Comparison of ENCODE assay signal across 26 mouse cellular contexts in the genomic region with DNA sequence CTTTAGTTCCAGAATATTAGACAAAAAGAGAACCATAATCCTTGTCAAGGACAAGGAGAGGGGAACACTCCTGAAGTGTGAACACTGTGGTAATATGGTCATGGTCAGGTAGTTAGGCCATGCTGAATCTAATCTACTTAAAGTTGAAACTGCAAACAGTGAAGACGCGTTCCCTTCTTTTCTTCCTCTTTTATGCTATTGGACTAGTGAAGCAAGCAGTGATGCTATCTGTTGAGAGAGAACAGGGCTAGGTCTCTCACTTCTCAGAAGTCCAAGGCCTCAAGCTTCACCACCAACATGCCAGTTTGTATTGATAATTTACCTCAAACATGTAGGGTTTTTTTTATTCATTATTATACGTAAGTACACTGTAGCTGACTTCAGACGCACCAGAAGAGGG. TPM values are rescaled to one million over a fixed set of nuclear protein-coding genes. Genes with fewer than 3 reads are reported as not detected.
A peak's percentile ranks its signal among the peaks of the same experiment; 100 is the strongest.
DNase-seq lines count a peak whose midpoint lies in the region; ATAC-seq and TF ChIP-seq lines count a peak whose summit lies in the region.
"Had no signal": no experiment of that assay in that cellular context is flagged by ENCODE, and none has a peak within 500 bp of the region (broad histone marks: within the 10 kb centered on the region; RNA-seq: fewer than 3 reads in every experiment).

No protein-coding gene starts in this region.

- H3K27ac ChIP-seq in MEL (ENCODE audit: control insufficient read depth, low read depth, low read length) = no peak overlapping the region
- H3K27ac ChIP-seq in midbrain, embryonic 10.5 days (replicated peaks) = no peak overlapping the region
- H3K27ac ChIP-seq in forebrain, embryonic 16.5 days (ENCODE audit: low read length) = no peak overlapping the region
- H3K27ac ChIP-seq: embryonic facial prominence, embryonic 10.5 days; embryonic facial prominence, embryonic 12.5 days; forebrain, embryonic 13.5 days; forebrain, embryonic 15.5 days had no signal

- ATAC-seq in granulocyte monocyte progenitor cell, adult 5-6 weeks (replicated peaks; ENCODE audit: poor library complexity, severe bottlenecking) = peak; percentile 29
- ATAC-seq in megakaryocyte progenitor cell, adult 5-6 weeks (replicated peaks; ENCODE audit: poor library complexity) = peak; percentile 38
- no peak for ATAC-seq in forebrain, embryonic 16.5 days
- ATAC-seq: activated CD4-positive, CD25-positive, alpha-beta regulatory T cell, adult 4 months; CD4-positive, CD25-positive, alpha-beta regulatory T cell, adult 4 months; forebrain, embryonic 13.5 days; forebrain, embryonic 15.5 days; Patski had no signal

- DNase-seq in A20 (ENCODE audit: low read depth, low spot score) (peak; percentile 35), MEL (ENCODE audit: low read depth, low spot score) (peak; percentile 81)
- DNase-seq in thymus, postnatal 4 days = no peak
- DNase-seq in midbrain, embryonic 10.5 days (ENCODE audit: low spot score) = no peak
- DNase-seq in heart, postnatal 36 days = no peak
- DNase-seq: adrenal gland, adult 8-10 months; adrenal gland, postnatal 14 days; adrenal gland, postnatal 36 days; B cell, adult 2 months; cerebellum, adult 11-12 months; cerebellum, adult 2 months; cerebellum, adult 9-10 months; cerebellum, postnatal 10 days; cerebellum, postnatal 25 days had no signal

- H3K9me3 ChIP-seq in MEL (replicated peaks; ENCODE audit: insufficient read depth, low read length) = no peaks in the 10 kb centered on the region
- no peaks in the 10 kb centered on the region for H3K9me3 ChIP-seq in midbrain, embryonic 10.5 days (replicated peaks)
- H3K9me3 ChIP-seq in forebrain, embryonic 16.5 days (ENCODE audit: control insufficient read depth, low read length) = no peaks in the 10 kb centered on the region
- H3K9me3 ChIP-seq: embryonic facial prominence, embryonic 10.5 days; embryonic facial prominence, embryonic 12.5 days; forebrain, embryonic 13.5 days; forebrain, embryonic 15.5 days; G1E had no signal

- H3K4me2 ChIP-seq in forebrain, embryonic 16.5 days (ENCODE audit: low read length) = no peak overlapping the region
- H3K4me2 ChIP-seq: embryonic facial prominence, embryonic 12.5 days; forebrain, embryonic 13.5 days; forebrain, embryonic 15.5 days had no signal

- H3K9ac ChIP-seq in MEL (ENCODE audit: control insufficient read depth, low read depth, low read length, poor library complexity, severe bottlenecking) = no peak overlapping the region
- H3K9ac ChIP-seq in forebrain, embryonic 16.5 days (replicated peaks; ENCODE audit: low read depth, low read length) = no peak overlapping the region
- H3K9ac ChIP-seq: embryonic facial prominence, embryonic 12.5 days; forebrain, embryonic 13.5 days; forebrain, embryonic 15.5 days had no signal

- H3K4me3 ChIP-seq in MEL (ENCODE audit: control insufficient read depth in 1 of 2, insufficient read depth in 1 of 2, low read depth in 2 of 2, low read length in 2 of 2) = no peak overlapping the region
- H3K4me3 ChIP-seq in midbrain, embryonic 10.5 days = no peak overlapping the region
- H3K4me3 ChIP-seq in forebrain, embryonic 16.5 days (replicated peaks; ENCODE audit: low read length) = no peak overlapping the region
- H3K4me3 ChIP-seq: embryonic facial prominence, embryonic 10.5 days; embryonic facial prominence, embryonic 12.5 days; forebrain, embryonic 13.5 days; forebrain, embryonic 15.5 days had no signal

- H3K27me3 ChIP-seq in MEL (ENCODE audit: control insufficient read depth in 1 of 2, insufficient read depth in 2 of 2, low read length in 2 of 2) = no peaks in the 10 kb centered on the region
- no peaks in the 10 kb centered on the region for H3K27me3 ChIP-seq in midbrain, embryonic 10.5 days (ENCODE audit: low read depth, poor library complexity, severe bottlenecking)
- H3K27me3 ChIP-seq in forebrain, embryonic 16.5 days (replicated peaks; ENCODE audit: control insufficient read depth, insufficient read depth, low read length) = no peaks in the 10 kb centered on the region
- H3K27me3 ChIP-seq: CH12.LX; embryonic facial prominence, embryonic 12.5 days; forebrain, embryonic 13.5 days; forebrain, embryonic 15.5 days had no signal

- TF ChIP-seq POLR2A in MEL (IDR thresholded peaks at IDR 0.05; ENCODE audit: control insufficient read depth in 1 of 2, insufficient read depth in 1 of 2, low read depth in 1 of 2, low read length in 2 of 2, poor library complexity in 1 of 2) = no peak

- TF ChIP-seq CTCF in MEL (IDR thresholded peaks at IDR 0.05 in 2 of 3, conservative IDR thresholded peaks at IDR 0.05 in 1 of 3; ENCODE audit: control insufficient read depth in 1 of 3, insufficient read depth in 1 of 3, low read depth in 2 of 3, low read length in 3 of 3, poor library complexity in 1 of 3, severe bottlenecking in 1 of 3) = no peak

- no peaks in the 10 kb centered on the region for H3K79me2 ChIP-seq in MEL (ENCODE audit: control insufficient read depth, insufficient read depth, low read length, poor library complexity)

- peaks cover 5 to 18% of the 10 kb centered on the region in 2 experiments; a peak in 3 of 4 replicates for H3K4me1 ChIP-seq in MEL (ENCODE audit: control insufficient read depth in 1 of 2, insufficient read depth in 2 of 2, low read length in 2 of 2)
- peaks cover 3% of the 10 kb centered on the region for H3K4me1 ChIP-seq in midbrain, embryonic 10.5 days
- H3K4me1 ChIP-seq in forebrain, embryonic 16.5 days (replicated peaks; ENCODE audit: control insufficient read depth, insufficient read depth, low read length) = peaks cover 3% of the 10 kb centered on the region; the same call in 1 of the 2 replicates
- H3K4me1 ChIP-seq: embryonic facial prominence, embryonic 10.5 days; embryonic facial prominence, embryonic 12.5 days; forebrain, embryonic 15.5 days had no signal

- H3K36me3 ChIP-seq in MEL (ENCODE audit: control insufficient read depth in 1 of 2, insufficient read depth in 2 of 2, low read length in 2 of 2) = peaks cover 0 to 15% of the 10 kb centered on the region in 2 experiments; a peak in 2 of 4 replicates
- H3K36me3 ChIP-seq in midbrain, embryonic 10.5 days = no peaks in the 10 kb centered on the region
- no peaks in the 10 kb centered on the region for H3K36me3 ChIP-seq in forebrain, embryonic 16.5 days (ENCODE audit: control insufficient read depth, insufficient read depth)
- H3K36me3 ChIP-seq: embryonic facial prominence, embryonic 10.5 days; embryonic facial prominence, embryonic 12.5 days; forebrain, embryonic 15.5 days; G1E had no signal

- intact Hi-C loops in heart, postnatal 36 days (cut with DNase I) = no loop called here

- 95% methylated on average over 4 of the region's 4 CpGs for WGBS in midbrain, embryonic 10.5 days
- 95% methylated on average over 4 of the region's 4 CpGs for WGBS in forebrain, embryonic 16.5 days

- peak; percentile 24 to 46; a peak in 2 of 4 replicates for TF ChIP-seq EP300 in MEL (IDR thresholded peaks at IDR 0.05; ENCODE audit: low read depth in 1 of 2, low read length in 2 of 2)

- no peak for TF ChIP-seq RAD21 in MEL (IDR thresholded peaks at IDR 0.05; ENCODE audit: low read depth, low read length)

TF ChIP-seq in MEL, 35 proteins besides CTCF, POLR2A, EP300 and RAD21:
- TF ChIP-seq GATA1 (IDR thresholded peaks at IDR 0.05; ENCODE audit: low read depth, low read length) = peak; percentile 80
- TF ChIP-seq HCFC1 (IDR thresholded peaks at IDR 0.05; ENCODE audit: low read depth, low read length) = 0 out of 2 replicates have a peak, but pooled peaks have one; percentile 24
- TF ChIP-seq NRF1 (IDR thresholded peaks at IDR 0.05; ENCODE audit: insufficient read depth, low read depth, low read length, poor library complexity, severe bottlenecking) = no peak
- TF ChIP-seq MAFK (IDR thresholded peaks at IDR 0.05; ENCODE audit: borderline replicate concordance, low read depth, low read length) = no peak
- TF ChIP-seq MYC (IDR thresholded peaks at IDR 0.05; ENCODE audit: low read depth, low read length) = 0 out of 2 replicates have a peak, but pooled peaks have one; percentile 34
- TF ChIP-seq BHLHE40 (IDR thresholded peaks at IDR 0.05; ENCODE audit: borderline replicate concordance, low read depth, low read length) = no peak
- no peak for TF ChIP-seq ELF1 (IDR thresholded peaks at IDR 0.05; ENCODE audit: low read depth, low read length)
- no peak for TF ChIP-seq ZKSCAN1 (IDR thresholded peaks at IDR 0.05; ENCODE audit: low read depth, low read length)
- 0 out of 2 replicates have a peak, but pooled peaks have one; percentile 40 for TF ChIP-seq TBP (IDR thresholded peaks at IDR 0.05; ENCODE audit: low read depth, low read length)
- TF ChIP-seq ZMIZ1 (IDR thresholded peaks at IDR 0.05; ENCODE audit: low read depth, low read length) = no peak

RNA-seq across cellular contexts. Expression of a gene that starts 13.3 kb away (rescaled TPM):
- total RNA-seq in MEL (2012; rRNA removed) = 1.5 and 1.9 TPM in 2 replicates
- polyA plus RNA-seq in MEL (2012; ENCODE audit: insufficient read depth in 1 of 2, insufficient read length in 2 of 2, low read depth in 1 of 2, low replicate concordance in 2 of 2, missing spikeins in 1 of 2) = 1 to 10 TPM in 1 of 2 experiments, not detected in 1; 3.0 TPM
- 5.7 and 7.2 TPM in 2 replicates for total RNA-seq in granulocyte monocyte progenitor cell, adult 5-6 weeks (2014; fragmentation: Nextera tagmentation)
- 2.8 and 4.1 TPM in 2 replicates for total RNA-seq in granulocyte monocyte progenitor cell, adult 5-6 weeks (2017)
- 5.3 and 6.9 TPM in 2 replicates for total RNA-seq in megakaryocyte progenitor cell, adult 5-6 weeks (2015)
- 3.5 and 3.8 TPM in 2 replicates for total RNA-seq in megakaryocyte progenitor cell, adult 5-6 weeks (2017)
- polyA plus RNA-seq in midbrain, embryonic 10.5 days (2016; fragmentation: Nextera tagmentation; extraction: Ambion mirVana) = 10.4 and 14.8 TPM in 2 replicates
- 1 to 10 TPM; 4.3 to 5.4 TPM for total RNA-seq in heart, postnatal 36 days (2021)
- 3.5 and 3.6 TPM in 2 replicates for polyA plus RNA-seq in forebrain, embryonic 16.5 days (2015; fragmentation: Nextera tagmentation; extraction: Ambion mirVana)

RNA-seq across cellular contexts. Expression of a gene that starts 22.5 kb away (rescaled TPM):
- 162 and 169 TPM in 2 replicates for total RNA-seq in MEL (2012; rRNA removed)
- polyA plus RNA-seq in MEL (2012; ENCODE audit: insufficient read depth in 1 of 2, insufficient read length in 2 of 2, low read depth in 1 of 2, low replicate concordance in 2 of 2, missing spikeins in 1 of 2) = 100 to 1,000 TPM; 172 to 265 TPM
- total RNA-seq in granulocyte monocyte progenitor cell, adult 5-6 weeks (2014; fragmentation: Nextera tagmentation) = 45.9 and 67.3 TPM in 2 replicates
- 97.9 and 124 TPM in 2 replicates for total RNA-seq in granulocyte monocyte progenitor cell, adult 5-6 weeks (2017)
- 92.4 and 109 TPM in 2 replicates for total RNA-seq in megakaryocyte progenitor cell, adult 5-6 weeks (2015)
- 96.1 and 115 TPM in 2 replicates for total RNA-seq in megakaryocyte progenitor cell, adult 5-6 weeks (2017)
- polyA plus RNA-seq in midbrain, embryonic 10.5 days (2016; fragmentation: Nextera tagmentation; extraction: Ambion mirVana) = 87.0 and 88.6 TPM in 2 replicates
- 100 to 1,000 TPM; 243 to 264 TPM for total RNA-seq in heart, postnatal 36 days (2021)
- 86.4 and 91.5 TPM in 2 replicates for polyA plus RNA-seq in forebrain, embryonic 16.5 days (2015; fragmentation: Nextera tagmentation; extraction: Ambion mirVana)

Comparison
In these comparisons a context has a peak if more than half of its experiments do, and no peak if none do; other contexts are left out.
1. DNase-seq: peak in A20 (single experiment) and MEL (single experiment); none in thymus, postnatal 4 days (single experiment), midbrain, embryonic 10.5 days (single experiment) and heart, postnatal 36 days (0 of 2).